Mouse (Mus musculus): ENCODE measurements around the gene Nanog.

The Nanog gene

DNA sequence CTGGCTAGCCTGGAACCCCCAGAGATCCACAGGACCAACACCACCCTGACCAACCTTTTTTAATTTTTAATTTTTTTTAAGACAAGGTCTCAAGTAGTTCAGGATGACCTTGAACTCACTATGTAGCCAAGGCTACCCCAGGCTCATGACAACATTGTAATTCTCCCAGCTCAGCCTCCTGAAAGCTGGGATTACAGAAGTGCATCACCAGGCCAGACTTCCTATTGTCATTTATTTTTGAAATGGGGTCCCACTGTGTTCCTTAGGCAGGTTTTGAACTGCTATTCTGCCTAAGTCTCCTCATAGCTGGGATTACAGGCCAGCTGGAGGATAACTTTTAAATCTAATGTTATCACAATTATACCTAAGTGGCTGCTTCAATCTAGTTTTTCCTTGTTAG is 54.6 kb downstream of the Nanog start:
- intact Hi-C loops (cut with DNase I), result no loop called here

GRCm38 (mm10) chr6:122762480-122762879 is 55.2 kb downstream of the Nanog start:
- intact Hi-C loops (cut with DNase I), result no loop called here

- intact Hi-C loops (cut with DNase I), result no loop called here
Measured at GRCm38 (mm10) chr6:122762952-122763700, 55.8 kb downstream of the Nanog start.

GRCm38 (mm10) chr6:122763844-122764445 is 56.7 kb downstream of the Nanog start:
- intact Hi-C loops (cut with DNase I), result no loop called here
